Mouse (Mus musculus): ENCODE measurements at regions not wholly inside any gene's neighbourhood (a gene's known extent, or its start where the extent isn't known, plus 50 kb on each side); places are given as distances from the start of the nearest gene placed in this dataset.

DNA sequence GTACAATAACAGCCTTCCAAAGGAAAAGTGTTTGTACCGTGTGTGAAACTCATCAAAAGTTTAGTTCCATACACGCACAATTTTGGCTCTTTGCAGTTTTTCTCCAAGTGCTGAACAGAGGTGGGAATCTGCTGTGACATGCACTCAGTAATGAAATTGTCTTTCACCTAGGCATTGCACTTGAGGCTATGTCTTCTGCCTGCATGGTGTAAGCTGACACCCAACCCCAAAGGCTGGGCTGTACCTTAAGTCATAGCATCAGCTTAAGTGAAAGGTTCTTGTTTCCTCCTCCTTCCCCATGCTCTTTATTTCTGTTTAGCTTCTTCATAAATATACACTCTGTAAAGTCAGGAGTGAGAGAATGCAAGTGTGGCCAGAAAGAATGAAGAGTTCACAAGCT is 313.1 kb downstream of the Spry2 start:
- Histone ChIP-seq H3K36me3 (no peaks in the 10 kb centered on the region), H3K4me2 (replicated peaks) (no peak overlapping the region), H3K4me1 (0 out of 2 replicates have a peak, but pooled peaks cover 6% of the 10 kb centered on the region), H3K9ac (no peak overlapping the region), H3K27me3 (no peaks in the 10 kb centered on the region), H3K27ac (no peak overlapping the region), H3K4me3 (no peak overlapping the region), H3K9me3 (replicated peaks) (no peaks in the 10 kb centered on the region)
- no peak for ATAC-seq (ENCODE audit: low FRiP score)
- 91% methylated on average over 2 of the region's 2 CpGs for WGBS

DNA sequence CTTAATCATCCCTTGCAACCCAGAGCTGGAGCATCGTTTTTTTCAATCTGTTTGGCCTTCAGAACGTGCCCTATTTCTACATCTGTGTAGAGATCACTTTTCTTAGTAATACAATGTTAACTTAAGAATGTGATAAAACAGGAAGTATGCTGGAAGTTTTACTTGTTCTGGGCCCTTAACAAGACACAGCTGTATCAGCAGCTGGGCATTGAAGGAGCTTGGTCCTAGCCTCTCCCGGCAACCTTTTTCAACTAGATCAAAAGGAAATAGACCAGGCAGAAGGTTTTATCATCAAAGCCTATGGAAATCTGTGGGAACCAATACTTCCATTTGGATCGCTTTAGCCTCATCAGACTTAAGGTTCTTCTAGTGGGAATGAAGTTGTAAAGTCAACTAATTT is 317.9 kb downstream of the Ndfip2 start:
- no peak for ATAC-seq (ENCODE audit: low FRiP score)
- H3K27me3 ChIP-seq, result no peaks in the 10 kb centered on the region
- 56% methylated on average over 4 of the region's 4 CpGs for WGBS

DNA sequence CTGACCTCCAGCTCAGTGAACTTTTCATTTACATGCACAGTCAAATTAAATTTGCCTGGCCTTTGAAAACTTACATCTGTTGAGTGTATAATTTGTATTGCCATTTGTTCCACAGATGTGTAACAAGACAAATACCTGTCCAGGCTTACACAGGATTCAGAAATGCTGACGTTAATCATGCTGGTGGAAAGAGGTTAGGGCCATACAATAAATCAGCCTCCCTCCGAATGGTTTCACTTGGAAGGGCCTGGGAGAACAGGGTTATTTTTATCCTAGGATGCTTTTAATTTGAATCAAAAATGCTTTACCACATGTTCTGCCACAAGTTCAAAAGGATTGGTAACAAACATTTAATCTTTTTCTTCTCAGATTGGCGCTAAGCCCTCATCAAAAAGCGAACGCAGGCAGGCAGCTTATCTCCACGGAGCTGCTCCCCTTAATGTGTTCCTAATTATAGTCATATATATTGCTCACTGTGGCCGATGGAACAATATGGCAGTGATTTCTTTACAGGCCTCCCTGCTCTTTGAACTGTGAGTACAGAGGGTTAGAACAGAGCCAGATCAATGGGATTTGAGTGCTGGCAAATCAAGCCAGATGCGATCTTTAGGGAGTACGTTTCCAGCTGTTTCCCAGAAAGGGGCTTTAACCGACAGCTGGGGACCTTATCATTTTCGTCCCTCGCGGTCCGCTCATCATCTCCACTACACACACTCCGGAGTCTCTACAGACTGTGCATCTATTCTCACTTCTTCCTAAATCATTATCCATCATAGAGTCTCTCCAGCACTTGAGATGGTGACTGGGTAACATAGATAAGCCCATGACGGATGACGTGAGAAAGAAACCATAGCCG is 313.9 kb downstream of the Ndfip2 start:
- H3K4me3 ChIP-seq, result no peak overlapping the region
- 62% methylated on average over 18 of the region's 18 CpGs for WGBS
- no peaks in the 10 kb centered on the region for H3K36me3 ChIP-seq
- H3K9ac ChIP-seq, result no peak overlapping the region
- ATAC-seq (ENCODE audit: low FRiP score), result peak; percentile 48
- no peak overlapping the region for H3K4me2 ChIP-seq (replicated peaks)
- no peak overlapping the region for H3K27ac ChIP-seq
- no peaks in the 10 kb centered on the region for H3K27me3 ChIP-seq
- H3K9me3 ChIP-seq (replicated peaks), result no peaks in the 10 kb centered on the region
- H3K4me1 ChIP-seq, result peaks cover 3% of the 10 kb centered on the region; the same call in 1 of the 2 replicates

More for the DNA sequence above, 317.9 kb downstream of the Ndfip2 start:
- H3K4me2 ChIP-seq (replicated peaks), result no peak overlapping the region
- no peak overlapping the region for H3K27ac ChIP-seq
- H3K4me3 ChIP-seq, result no peak overlapping the region
- H3K4me1 ChIP-seq, result peaks cover 3% of the 10 kb centered on the region; the same call in 1 of the 2 replicates
- no peaks in the 10 kb centered on the region for H3K36me3 ChIP-seq
- no peaks in the 10 kb centered on the region for H3K9me3 ChIP-seq (replicated peaks)
- H3K9ac ChIP-seq, result no peak overlapping the region

DNA sequence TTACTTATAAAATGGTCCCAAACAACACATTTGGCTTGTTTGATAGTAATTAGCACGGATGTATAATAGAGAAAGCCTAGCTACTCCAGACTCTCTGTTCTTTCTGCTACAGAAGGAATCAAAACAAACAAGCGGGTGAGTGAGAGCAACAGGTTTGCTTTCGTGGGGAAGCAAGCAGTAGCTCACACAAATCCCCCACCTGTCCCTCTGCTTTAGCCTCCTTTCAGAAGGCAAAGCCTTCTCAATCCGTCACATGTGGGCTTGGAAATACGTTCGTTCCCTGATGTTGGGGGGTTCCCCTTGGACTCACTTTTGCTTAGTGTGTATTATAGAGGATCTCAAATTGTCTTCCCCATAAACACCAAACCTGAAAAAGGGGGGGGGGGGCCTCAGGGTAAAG is 311.8 kb downstream of the Ndfip2 start:
- no peak for ATAC-seq (ENCODE audit: low FRiP score)
- Histone ChIP-seq H3K4me3 (no peak overlapping the region), H3K27me3 (no peaks in the 10 kb centered on the region), H3K4me1 (peaks cover 3% of the 10 kb centered on the region; the same call in 1 of the 2 replicates), H3K4me2 (replicated peaks) (no peak overlapping the region), H3K9me3 (replicated peaks) (no peaks in the 10 kb centered on the region), H3K9ac (no peak overlapping the region), H3K27ac (no peak overlapping the region), H3K36me3 (no peaks in the 10 kb centered on the region)
- 76% methylated on average over 6 of the region's 6 CpGs for WGBS

DNA sequence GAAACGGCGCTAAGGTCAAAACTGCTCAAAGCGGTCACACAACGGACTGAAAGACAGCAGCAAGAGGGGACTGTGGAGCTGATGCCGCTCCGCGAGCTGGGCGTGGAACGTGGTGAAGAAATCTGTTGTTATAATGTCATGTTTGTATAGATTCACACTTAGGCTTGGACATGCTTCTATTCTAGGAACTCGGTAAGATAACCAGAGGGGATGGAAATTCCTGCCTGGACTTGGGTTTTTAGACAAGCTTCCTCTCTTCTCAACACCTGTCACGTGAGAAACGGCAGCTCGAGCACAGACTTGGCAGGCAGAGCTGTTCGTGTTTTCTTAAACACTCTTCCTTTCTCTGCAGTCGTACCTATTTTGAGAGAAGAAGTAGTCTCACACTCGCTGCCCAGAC is 307.5 kb downstream of the Ndfip2 start:
- no peak overlapping the region for H3K4me3 ChIP-seq
- no peaks in the 10 kb centered on the region for H3K36me3 ChIP-seq
- no peaks in the 10 kb centered on the region for H3K9me3 ChIP-seq (replicated peaks)
- ATAC-seq (ENCODE audit: low FRiP score), result no peak
- no peaks in the 10 kb centered on the region for H3K27me3 ChIP-seq
- H3K27ac ChIP-seq, result no peak overlapping the region
- H3K4me1 ChIP-seq, result no peaks in the 10 kb centered on the region
- no peak overlapping the region for H3K4me2 ChIP-seq (replicated peaks)
- 88% methylated on average over 16 of the region's 16 CpGs for WGBS
- H3K9ac ChIP-seq, result no peak overlapping the region

DNA sequence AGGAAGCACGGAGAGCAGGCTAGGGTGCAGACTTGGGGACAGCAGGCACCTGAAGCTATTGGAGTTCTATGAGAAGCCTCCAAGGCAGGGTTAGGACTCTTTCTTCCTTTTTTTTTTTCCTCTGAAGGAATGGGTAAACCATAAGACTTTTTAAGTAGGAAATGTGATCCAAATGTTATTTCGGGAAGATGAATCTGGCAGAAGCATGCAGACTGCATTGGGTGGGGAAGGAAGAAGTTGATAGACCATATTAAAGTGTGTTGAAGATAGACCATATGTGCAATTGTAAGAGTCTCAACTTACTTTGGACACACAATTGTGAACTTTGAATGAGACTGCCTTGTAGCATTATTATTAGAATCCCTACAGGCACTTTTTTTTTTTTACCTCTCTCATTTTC is 304.5 kb downstream of the Ndfip2 start:
- H3K9ac ChIP-seq, result no peak overlapping the region
- no peak for ATAC-seq (ENCODE audit: low FRiP score)
- H3K4me1 ChIP-seq, result no peaks in the 10 kb centered on the region
- no peak overlapping the region for H3K27ac ChIP-seq
- WGBS, result 84% methylated on average over 2 of the region's 2 CpGs
- no peak overlapping the region for H3K4me2 ChIP-seq (replicated peaks)
- H3K27me3 ChIP-seq, result no peaks in the 10 kb centered on the region
- H3K9me3 ChIP-seq (replicated peaks), result no peaks in the 10 kb centered on the region
- no peaks in the 10 kb centered on the region for H3K36me3 ChIP-seq
- no peak overlapping the region for H3K4me3 ChIP-seq

DNA sequence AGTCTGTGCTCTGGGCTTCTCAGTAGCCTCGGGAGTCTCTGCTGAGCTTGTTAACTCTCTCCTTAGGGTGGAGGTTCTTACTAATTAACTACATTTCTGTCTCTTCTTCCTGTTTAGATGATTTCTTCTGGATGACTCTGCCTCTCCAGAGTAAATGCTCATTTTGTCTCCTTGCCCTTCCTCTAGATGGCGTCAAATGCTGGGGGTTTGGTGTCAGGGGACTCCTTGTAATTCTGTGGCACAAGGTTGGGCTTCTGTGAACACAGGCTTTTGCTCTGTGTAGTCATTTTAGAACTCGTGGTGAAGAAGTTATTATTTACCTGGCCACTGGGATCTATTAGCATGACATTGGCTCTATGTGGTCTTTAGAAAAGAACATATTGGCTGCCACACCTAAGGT is 298.4 kb downstream of the Ndfip2 start:
- H3K36me3 ChIP-seq, result no peaks in the 10 kb centered on the region
- no peaks in the 10 kb centered on the region for H3K27me3 ChIP-seq
- H3K4me2 ChIP-seq (replicated peaks), result no peak overlapping the region
- H3K27ac ChIP-seq, result no peak overlapping the region
- no peak overlapping the region for H3K4me3 ChIP-seq
- no peak overlapping the region for H3K9ac ChIP-seq
- WGBS, result 89% methylated on average over 3 of the region's 3 CpGs
- H3K4me1 ChIP-seq, result no peaks in the 10 kb centered on the region
- no peak for ATAC-seq (ENCODE audit: low FRiP score)
- no peaks in the 10 kb centered on the region for H3K9me3 ChIP-seq (replicated peaks)

DNA sequence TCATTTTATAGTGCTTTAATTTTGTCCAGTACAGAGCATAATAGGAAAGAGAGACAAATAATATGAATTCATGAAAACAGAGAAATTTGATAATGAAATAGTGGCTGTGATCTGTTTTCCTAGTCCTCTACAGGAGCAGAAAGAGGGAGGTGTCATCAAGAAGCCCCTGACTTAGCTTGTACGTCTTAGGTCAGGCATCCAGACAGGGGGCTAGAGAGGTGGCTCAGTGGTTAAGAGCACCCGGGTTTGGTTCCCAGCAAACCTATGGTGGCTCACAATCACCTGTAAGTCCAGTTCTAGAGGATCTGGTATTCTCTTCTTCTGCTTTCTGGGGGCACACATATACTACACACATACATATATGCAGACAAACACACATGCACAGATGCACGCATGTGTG is 285.7 kb downstream of the Ndfip2 start:
- no peaks in the 10 kb centered on the region for H3K36me3 ChIP-seq
- no peak overlapping the region for H3K9ac ChIP-seq
- H3K4me2 ChIP-seq (replicated peaks), result no peak overlapping the region
- H3K4me3 ChIP-seq, result no peak overlapping the region
- peaks cover 11% of the 10 kb centered on the region for H3K4me1 ChIP-seq
- no peak for ATAC-seq (ENCODE audit: low FRiP score)
- H3K27me3 ChIP-seq, result no peaks in the 10 kb centered on the region; the same call in 1 of the 2 replicates
- no peaks in the 10 kb centered on the region for H3K9me3 ChIP-seq (replicated peaks)
- H3K27ac ChIP-seq, result no peak overlapping the region
- whole genome bisulfite sequencing, result 91% methylated on average over 3 of the region's 3 CpGs

DNA sequence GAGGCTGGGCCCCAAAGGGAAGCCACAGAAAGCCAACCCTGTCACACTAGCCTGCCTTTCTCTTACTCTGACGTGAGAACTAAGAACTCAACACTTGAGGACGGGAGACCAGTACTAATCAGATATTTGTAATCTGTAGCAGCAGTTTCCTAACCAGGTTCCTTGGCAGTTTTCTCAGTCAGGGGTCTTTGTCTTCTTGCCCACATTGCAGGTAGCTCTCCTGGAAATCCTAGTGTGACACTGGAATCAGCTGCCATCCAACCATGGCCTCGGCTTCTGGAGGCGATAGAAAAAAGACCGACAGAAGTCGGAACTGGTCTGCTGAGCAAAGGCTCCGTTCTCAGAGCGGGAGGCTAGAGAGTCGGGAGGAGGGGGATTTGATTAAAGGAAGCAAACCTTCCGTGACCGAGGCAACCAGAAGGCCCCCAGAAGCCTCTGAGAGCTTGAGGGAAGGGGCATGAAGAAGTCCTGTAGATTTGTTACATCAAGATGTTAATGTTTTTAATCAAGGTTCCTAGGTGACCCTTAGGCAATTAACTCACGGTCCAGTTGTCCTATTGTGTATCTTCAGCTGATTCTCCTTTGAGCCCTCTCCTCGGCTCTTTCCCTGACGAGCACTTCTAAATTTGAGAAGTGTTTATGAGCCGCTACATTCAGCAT is 284.2 kb downstream of the Ndfip2 start:
- peak; percentile 87 for ATAC-seq (ENCODE audit: low FRiP score)
- H3K27me3 ChIP-seq, result no peaks in the 10 kb centered on the region; the same call in 1 of the 2 replicates
- peak overlapping the region; percentile 50 for H3K4me2 ChIP-seq (replicated peaks)
- peak overlapping the region; percentile 17; the same call in 1 of the 2 replicates for H3K4me3 ChIP-seq
- H3K4me1 ChIP-seq, result peaks cover 11% of the 10 kb centered on the region
- peak overlapping the region; percentile 35 for H3K9ac ChIP-seq
- peak overlapping the region; percentile 52 for H3K27ac ChIP-seq
- H3K36me3 ChIP-seq, result no peaks in the 10 kb centered on the region
- no peaks in the 10 kb centered on the region for H3K9me3 ChIP-seq (replicated peaks)
- 7% methylated on average over 15 of the region's 15 CpGs for WGBS

DNA sequence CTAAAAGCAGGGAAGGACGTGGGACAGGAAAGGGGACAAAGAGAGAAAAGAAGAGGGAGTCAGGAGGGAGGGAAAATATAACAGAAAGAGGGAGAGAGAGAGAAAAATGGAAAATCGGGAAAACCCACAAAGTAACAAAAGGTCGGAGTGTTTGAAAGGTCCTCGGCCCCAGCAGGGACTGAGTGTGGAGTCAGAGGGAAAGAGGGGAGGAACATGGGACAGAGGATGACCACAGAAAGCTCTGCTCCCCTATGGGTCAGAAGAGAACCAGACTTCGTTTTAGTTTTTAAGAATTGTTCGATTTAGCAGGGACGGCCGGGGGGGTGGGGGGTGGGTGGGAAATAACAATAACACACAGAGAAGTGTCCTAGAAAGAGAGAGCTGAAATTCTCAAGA is 283.7 kb downstream of the Ndfip2 start:
- H3K4me1 ChIP-seq, result peaks cover 11% of the 10 kb centered on the region
- WGBS, result 31% methylated on average over 8 of the region's 8 CpGs
- H3K27me3 ChIP-seq, result no peaks in the 10 kb centered on the region; the same call in 1 of the 2 replicates
- peak; percentile 44 for ATAC-seq (ENCODE audit: low FRiP score)
- no peaks in the 10 kb centered on the region for H3K9me3 ChIP-seq (replicated peaks)
- H3K9ac ChIP-seq, result no peak overlapping the region
- H3K36me3 ChIP-seq, result no peaks in the 10 kb centered on the region
- peak overlapping the region; percentile 50 for H3K4me2 ChIP-seq (replicated peaks)
- no peak overlapping the region for H3K4me3 ChIP-seq
- H3K27ac ChIP-seq, result peak overlapping the region; percentile 52; the same call in 1 of the 2 replicates

DNA sequence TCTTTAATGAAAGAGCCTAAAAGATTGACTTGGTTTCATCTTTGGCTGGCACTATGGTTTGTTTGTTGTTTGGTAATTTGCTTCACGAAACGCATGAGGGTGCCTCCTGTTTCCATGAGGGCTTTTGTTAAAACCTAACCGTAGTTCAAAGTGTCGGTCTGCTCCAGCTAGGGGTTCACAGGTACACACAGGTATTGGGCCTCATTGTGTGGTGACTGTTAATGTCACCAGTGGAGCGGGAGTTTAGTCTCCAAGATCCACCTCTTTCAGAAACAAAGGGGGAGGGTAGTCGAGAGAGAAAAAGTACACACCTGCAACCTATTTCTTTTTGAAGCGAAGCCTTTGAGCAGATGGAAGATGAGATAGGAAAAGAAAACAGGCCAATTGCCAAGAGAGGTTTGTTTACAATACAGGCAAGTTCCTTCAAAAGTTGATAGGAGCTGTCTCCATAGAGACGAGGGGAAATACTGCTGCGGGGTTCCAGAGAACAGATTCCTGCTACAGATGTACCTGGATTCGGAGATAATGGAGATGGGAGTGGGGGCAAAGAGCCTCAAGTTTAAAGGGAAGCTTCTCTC is 273.9 kb downstream of the Ndfip2 start:
- no peaks in the 10 kb centered on the region for H3K27me3 ChIP-seq
- no peak overlapping the region for H3K4me2 ChIP-seq (replicated peaks)
- H3K4me1 ChIP-seq, result no peaks in the 10 kb centered on the region
- no peak overlapping the region for H3K4me3 ChIP-seq
- H3K9ac ChIP-seq, result no peak overlapping the region
- 75% methylated on average over 10 of the region's 10 CpGs for WGBS
- H3K36me3 ChIP-seq, result no peaks in the 10 kb centered on the region
- no peak for ATAC-seq (ENCODE audit: low FRiP score)
- no peaks in the 10 kb centered on the region; the same call in 1 of the 2 replicates for H3K9me3 ChIP-seq (replicated peaks)
- H3K27ac ChIP-seq, result no peak overlapping the region

DNA sequence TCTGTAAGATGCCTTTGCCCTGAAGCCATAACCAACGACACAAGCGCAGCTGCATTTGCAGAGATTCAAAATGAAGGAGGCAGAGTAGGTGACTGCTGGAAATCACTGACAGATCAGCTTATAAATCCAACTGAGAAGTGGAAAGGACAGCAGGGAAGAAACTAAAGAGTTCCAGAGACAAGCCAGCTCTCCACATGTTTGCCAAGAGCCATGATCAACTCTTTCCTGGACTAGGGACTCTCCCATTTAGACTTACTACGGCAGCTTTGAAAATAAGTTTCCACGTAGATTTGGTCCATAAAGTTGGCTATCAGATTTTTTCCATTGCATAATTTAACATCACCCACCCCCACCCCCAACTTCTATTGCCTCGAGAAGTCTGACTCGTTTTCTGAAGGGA is 269.7 kb downstream of the Ndfip2 start:
- H3K4me1 ChIP-seq, result no peaks in the 10 kb centered on the region
- H3K9me3 ChIP-seq (replicated peaks), result no peaks in the 10 kb centered on the region
- WGBS, result 89% methylated on average over 6 of the region's 6 CpGs
- H3K27ac ChIP-seq, result no peak overlapping the region
- no peaks in the 10 kb centered on the region for H3K27me3 ChIP-seq
- H3K4me3 ChIP-seq, result no peak overlapping the region
- H3K9ac ChIP-seq, result no peak overlapping the region
- ATAC-seq (ENCODE audit: low FRiP score), result no peak
- H3K36me3 ChIP-seq, result no peaks in the 10 kb centered on the region
- no peak overlapping the region for H3K4me2 ChIP-seq (replicated peaks)
